Mouse (Mus musculus): ENCODE results near the gene Pard3b.

The Pard3b gene

DNA sequence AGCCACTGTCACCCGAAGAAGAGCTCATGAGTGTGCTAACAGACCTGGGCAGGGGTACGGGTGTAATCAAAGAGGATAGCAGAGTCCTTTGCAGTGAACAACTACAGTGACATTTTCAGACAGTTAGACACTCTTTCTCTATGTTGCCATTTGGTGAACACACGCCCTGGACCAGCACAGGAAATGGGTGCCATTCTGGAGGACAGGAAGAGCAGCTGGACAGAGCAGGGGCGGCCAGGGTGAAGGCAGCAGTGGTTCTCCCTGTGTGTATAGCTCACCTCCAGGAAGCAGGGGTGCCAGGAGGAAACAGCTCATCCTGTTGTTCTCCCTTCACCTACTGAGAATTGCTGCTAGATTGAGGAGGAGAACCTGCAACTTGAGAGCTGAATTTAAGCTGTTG lies 773.4 kb downstream of the Pard3b start:
- peak; percentile 88 for DNase-seq

GRCm38 (mm10) chr1:62412988-62413387 lies 774.4 kb downstream of the Pard3b start:
- DNase-seq, result peak; percentile 73

DNA sequence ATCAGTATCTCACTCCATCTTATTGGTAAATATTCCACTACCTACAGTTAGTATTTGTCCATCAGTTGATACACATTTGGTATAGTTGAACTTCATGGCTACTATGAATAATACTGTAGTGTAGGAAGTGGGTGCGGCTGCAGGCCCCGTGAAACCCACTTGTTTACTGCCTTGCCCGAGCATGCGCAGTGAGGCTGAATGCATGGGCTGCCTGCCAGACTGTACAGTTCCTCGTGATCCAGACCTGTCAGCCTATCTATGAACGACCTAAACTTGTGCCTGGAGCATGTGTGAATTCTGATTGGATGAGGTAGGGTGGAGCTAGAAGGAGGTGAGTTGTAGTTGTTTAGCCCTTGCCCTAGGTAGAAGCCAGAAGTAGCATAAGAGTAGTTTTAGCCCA lies 775.9 kb downstream of the Pard3b start:
- DNase-seq, result peak; percentile 80

GRCm38 (mm10) chr1:62416627-62417374 lies 778.2 kb downstream of the Pard3b start:
- peak; percentile 79 for DNase-seq

- peak; percentile 79 for DNase-seq
Observed at GRCm38 (mm10) chr1:62422896-62423650, 784.4 kb downstream of the Pard3b start.

DNA sequence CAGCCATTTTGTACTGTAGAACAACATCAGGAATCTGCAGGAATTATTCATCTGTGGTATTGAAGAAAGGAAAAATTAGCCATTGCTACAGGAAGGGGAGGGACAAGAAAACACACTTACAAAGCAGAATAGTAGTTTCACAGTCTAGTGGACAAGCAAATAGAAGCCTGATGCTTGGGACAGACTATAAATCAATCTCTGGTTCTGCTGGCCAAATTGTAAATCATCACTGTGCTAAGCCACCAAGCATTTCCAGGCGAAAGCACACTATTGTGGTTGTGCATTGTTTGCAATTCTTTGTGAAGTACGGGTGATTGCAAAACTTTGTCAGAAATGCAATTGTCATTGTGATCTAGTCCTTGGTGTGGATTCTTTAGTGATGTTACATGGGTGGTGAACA lies 786.7 kb downstream of the Pard3b start:
- peak; percentile 25 for DNase-seq

- DNase-seq, result peak; percentile 74
Observed at GRCm38 (mm10) chr1:62428736-62429135, 790.1 kb downstream of the Pard3b start.

- peak; percentile 71 for DNase-seq
Observed at GRCm38 (mm10) chr1:62429333-62430182, 790.9 kb downstream of the Pard3b start.

GRCm38 (mm10) chr1:62431054-62431453 lies 792.4 kb downstream of the Pard3b start:
- peak; percentile 29 for DNase-seq

DNA sequence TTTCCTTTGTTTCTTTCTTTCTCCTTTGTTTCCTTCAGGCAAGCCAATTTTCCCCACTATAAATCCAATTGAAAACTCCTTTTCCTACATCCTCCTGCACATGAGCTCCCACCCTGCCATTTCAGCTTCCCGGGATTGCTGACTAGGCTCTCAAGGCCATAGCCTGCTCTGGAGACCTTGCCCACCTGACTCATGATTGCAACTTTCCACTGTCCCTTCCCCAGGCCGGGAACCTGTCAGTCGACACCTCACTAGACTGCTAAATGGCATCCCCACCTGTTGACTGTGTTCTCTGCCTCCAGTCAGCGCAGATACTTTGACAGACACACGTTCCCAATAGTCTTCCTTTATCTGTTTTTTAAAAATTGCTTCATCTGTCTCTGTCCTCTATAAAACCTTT lies 795.3 kb downstream of the Pard3b start:
- peak; percentile 54 for DNase-seq

DNA sequence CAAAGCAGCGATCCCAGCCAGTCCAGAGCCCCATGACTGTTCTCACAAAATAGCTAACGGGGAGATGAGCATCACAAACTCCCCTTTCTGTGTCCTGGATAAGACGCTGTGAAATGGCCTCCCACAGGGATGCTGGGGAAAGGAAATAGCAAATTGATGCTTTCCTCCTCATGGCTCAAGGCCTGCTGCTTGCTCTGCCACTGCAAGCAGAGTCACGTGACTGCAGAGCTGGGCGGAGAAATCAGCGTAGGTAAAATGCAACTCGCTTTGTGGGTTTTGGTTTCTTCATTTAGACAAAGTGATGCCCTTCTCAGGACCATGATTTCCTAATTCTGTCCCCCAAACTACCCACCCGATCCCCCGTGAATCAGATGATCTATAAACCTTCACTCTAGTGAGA lies 797.2 kb downstream of the Pard3b start:
- DNase-seq, result peak; percentile 73

DNA sequence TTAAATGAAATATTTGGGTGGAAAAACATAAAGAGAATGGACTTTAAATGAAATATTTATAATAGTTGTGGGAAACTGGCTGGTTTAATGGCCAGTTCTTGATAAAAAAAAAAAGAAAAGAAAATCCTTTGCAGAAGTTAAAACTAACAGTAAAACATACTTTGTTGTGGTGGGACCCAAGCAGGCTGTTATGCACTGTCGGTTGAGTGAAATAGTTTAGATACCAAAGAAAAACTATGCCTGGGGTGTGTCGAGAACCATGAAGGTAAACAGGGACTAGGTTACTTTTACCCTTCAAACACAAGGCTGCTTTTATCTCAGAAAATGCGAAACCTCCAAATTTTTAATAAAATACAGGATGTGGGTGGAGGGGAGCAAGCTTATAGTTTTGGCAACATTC lies 797.7 kb downstream of the Pard3b start:
- DNase-seq, result peak; percentile 4

- DNase-seq, result no peak
Observed at GRCm38 (mm10) chr1:62437493-62437892, 798.9 kb downstream of the Pard3b start.

GRCm38 (mm10) chr1:62444406-62444805 lies 805.8 kb downstream of the Pard3b start:
- no peak for DNase-seq

DNA sequence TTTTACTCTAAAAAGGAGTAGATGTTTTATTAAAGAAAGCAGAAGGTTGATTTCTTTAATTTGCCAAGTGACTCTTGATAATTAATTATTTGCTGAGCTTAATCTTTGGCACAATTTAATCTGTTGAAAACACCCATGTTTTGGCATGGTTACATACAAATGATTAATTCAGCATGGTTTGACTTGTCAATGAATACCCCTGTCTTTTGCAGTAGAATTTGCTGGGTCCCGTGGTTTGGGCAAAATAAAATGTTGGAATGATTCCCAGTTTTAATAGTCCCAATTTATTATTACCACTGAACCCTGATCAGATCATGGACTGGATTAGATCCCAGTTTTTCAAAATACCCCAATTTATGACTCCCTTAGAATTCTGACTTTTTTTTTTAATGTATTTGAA lies 808.2 kb downstream of the Pard3b start:
- no peak for DNase-seq

- DNase-seq, result no peak
Observed at GRCm38 (mm10) chr1:62449193-62449875, 810.7 kb downstream of the Pard3b start.

- DNase-seq, result no peak
Observed at GRCm38 (mm10) chr1:62465536-62465935, 826.9 kb downstream of the Pard3b start.

DNA sequence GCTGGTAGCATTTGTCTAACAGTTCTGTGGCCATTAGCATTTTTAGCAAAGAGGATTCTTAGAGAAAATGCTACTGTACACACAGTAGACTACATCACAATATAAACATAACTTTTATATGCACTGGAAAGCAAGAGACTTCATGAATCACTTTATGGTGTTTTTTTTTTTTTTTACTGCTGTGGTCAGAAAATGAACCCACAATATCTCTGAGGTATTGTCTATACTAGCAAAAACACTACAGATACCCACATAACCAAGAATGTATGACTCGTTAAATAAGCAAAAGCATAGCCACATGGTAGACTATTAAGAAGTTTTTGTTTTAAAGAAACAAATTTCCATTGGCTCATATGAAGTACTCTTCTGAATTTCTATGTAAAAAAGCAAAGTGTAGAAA lies 827.9 kb downstream of the Pard3b start:
- no peak for DNase-seq

- DNase-seq, result no peak
Observed at GRCm38 (mm10) chr1:62483059-62483458, 844.4 kb downstream of the Pard3b start.

- no peak for DNase-seq
Observed at GRCm38 (mm10) chr1:62488871-62489270, 850.2 kb downstream of the Pard3b start.

GRCm38 (mm10) chr1:62499146-62499545 lies 860.5 kb downstream of the Pard3b start:
- DNase-seq, result no peak

DNA sequence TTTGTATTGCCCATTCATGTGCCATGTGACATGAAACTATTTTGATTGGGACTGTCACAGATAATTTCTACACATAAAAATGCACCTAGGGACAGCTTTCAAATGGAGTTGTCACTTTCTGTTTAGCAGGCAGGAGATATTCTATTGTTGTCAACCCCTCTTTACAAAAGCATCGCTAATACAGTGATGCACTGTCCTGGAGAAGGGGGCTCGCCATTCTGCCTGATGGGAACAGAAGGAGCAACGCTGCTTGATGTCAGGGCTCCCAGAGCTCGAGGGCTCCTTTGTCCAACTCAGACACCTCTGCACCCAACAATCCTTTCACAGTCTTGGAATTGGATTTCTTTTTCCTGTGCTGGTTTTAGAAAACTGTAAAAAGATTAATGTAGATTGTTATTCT lies 871.9 kb downstream of the Pard3b start:
- DNase-seq, result no peak

- no peak for DNase-seq
Observed at GRCm38 (mm10) chr1:62511681-62512080, 873.1 kb downstream of the Pard3b start.

Measured in heart, adult 11 months (tissue).